Mouse (Mus musculus): Measurements from ENCODE around the gene Susd6. TPM values are rescaled to one million over a fixed set of nuclear protein-coding genes. Genes with fewer than 3 reads are reported as not detected.

The Susd6 gene
- polyA plus RNA-seq (2014; fragmentation: Nextera tagmentation; extraction: Ambion mirVana), result 19.9 and 21.5 TPM in 2 replicates

- Histone ChIP-seq H3K9me3 (ENCODE audit: control insufficient read depth, low read length) (no peaks in the 10 kb centered on the region), H3K4me3 (ENCODE audit: low read depth, low read length) (peak within 1 kb of the TSS; percentile 93), H3K27ac (ENCODE audit: low read depth, low read length) (peak within 1 kb of the TSS; percentile 92), H3K4me2 (ENCODE audit: low read depth, low read length, severe bottlenecking) (peak within 1 kb of the TSS; percentile 84), H3K36me3 (ENCODE audit: control insufficient read depth, insufficient read depth, low read length) (no peaks in the 10 kb centered on the region), H3K4me1 (replicated peaks; ENCODE audit: control insufficient read depth, insufficient read depth, low read length) (peaks cover 5% of the 10 kb centered on the region; the same call in 1 of the 2 replicates), H3K9ac (ENCODE audit: low read length) (peak within 1 kb of the TSS; percentile 89), H3K27me3 (ENCODE audit: control insufficient read depth, insufficient read depth, low read length) (no peaks in the 10 kb centered on the region)
- ATAC-seq (replicated peaks; ENCODE audit: low FRiP score), result peak; percentile 98
- DNase-seq (ENCODE audit: low spot score), result peak; percentile 100
- 3% methylated on average over 55 of the region's 56 CpGs for WGBS
Observed at GRCm38 (mm10) chr12:80789849-80790694, at the start of gene Susd6. Gene Susd6 (plus strand): TSS chr12:80790510.

- 88% methylated on average over 1 of the region's 1 CpGs for WGBS
- Histone ChIP-seq H3K9ac (ENCODE audit: low read length) (no peak overlapping the region), H3K27me3 (ENCODE audit: control insufficient read depth, insufficient read depth, low read length) (no peaks in the 10 kb centered on the region), H3K4me2 (ENCODE audit: low read depth, low read length, severe bottlenecking) (no peak overlapping the region), H3K36me3 (ENCODE audit: control insufficient read depth, insufficient read depth, low read length) (no peaks in the 10 kb centered on the region), H3K9me3 (ENCODE audit: control insufficient read depth, low read length) (no peaks in the 10 kb centered on the region), H3K27ac (ENCODE audit: low read depth, low read length) (no peak overlapping the region), H3K4me1 (replicated peaks; ENCODE audit: control insufficient read depth, insufficient read depth, low read length) (no peaks in the 10 kb centered on the region; the same call in 1 of the 2 replicates), H3K4me3 (ENCODE audit: low read depth, low read length) (no peak overlapping the region)
- ATAC-seq (replicated peaks; ENCODE audit: low FRiP score) (no peak), DNase-seq (ENCODE audit: low spot score) (no peak)
Observed at GRCm38 (mm10) chr12:80744614-80745013, 45.7 kb upstream of the Susd6 start.

GRCm38 (mm10) chr12:80746031-80746813 lies 44.1 kb upstream of the Susd6 start:
- no peak overlapping the region for H3K27ac ChIP-seq (ENCODE audit: low read depth, low read length)
- no peak for DNase-seq (ENCODE audit: low spot score)
- no peaks in the 10 kb centered on the region for H3K27me3 ChIP-seq (ENCODE audit: control insufficient read depth, insufficient read depth, low read length)
- no peak overlapping the region for H3K4me3 ChIP-seq (ENCODE audit: low read depth, low read length)
- peak overlapping the region; percentile 42; the same call in 1 of the 2 replicates for H3K9ac ChIP-seq (ENCODE audit: low read length)
- H3K36me3 ChIP-seq (ENCODE audit: control insufficient read depth, insufficient read depth, low read length), result no peaks in the 10 kb centered on the region
- H3K4me1 ChIP-seq (replicated peaks; ENCODE audit: control insufficient read depth, insufficient read depth, low read length), result no peaks in the 10 kb centered on the region; the same call in 1 of the 2 replicates
- H3K9me3 ChIP-seq (ENCODE audit: control insufficient read depth, low read length), result no peaks in the 10 kb centered on the region
- H3K4me2 ChIP-seq (ENCODE audit: low read depth, low read length, severe bottlenecking), result no peak overlapping the region
- ATAC-seq (replicated peaks; ENCODE audit: low FRiP score), result no peak
- WGBS, result 63% methylated on average over 8 of the region's 8 CpGs

GRCm38 (mm10) chr12:80751556-80751955 lies 38.8 kb upstream of the Susd6 start:
- DNase-seq (ENCODE audit: low spot score) (no peak), ATAC-seq (replicated peaks; ENCODE audit: low FRiP score) (no peak)
- H3K4me3 ChIP-seq (ENCODE audit: low read depth, low read length), result no peak overlapping the region
- peaks cover 16% of the 10 kb centered on the region for H3K9me3 ChIP-seq (ENCODE audit: control insufficient read depth, low read length)
- no peaks in the 10 kb centered on the region for H3K4me1 ChIP-seq (replicated peaks; ENCODE audit: control insufficient read depth, insufficient read depth, low read length)
- no peaks in the 10 kb centered on the region for H3K27me3 ChIP-seq (ENCODE audit: control insufficient read depth, insufficient read depth, low read length)
- 91% methylated on average over 6 of the region's 6 CpGs for WGBS
- peaks cover 20% of the 10 kb centered on the region for H3K36me3 ChIP-seq (ENCODE audit: control insufficient read depth, insufficient read depth, low read length)
- H3K9ac ChIP-seq (ENCODE audit: low read length), result no peak overlapping the region
- H3K4me2 ChIP-seq (ENCODE audit: low read depth, low read length, severe bottlenecking), result no peak overlapping the region
- H3K27ac ChIP-seq (ENCODE audit: low read depth, low read length), result no peak overlapping the region

- peak; percentile 68 for DNase-seq (ENCODE audit: low spot score)
- peaks cover 3% of the 10 kb centered on the region; the same call in 1 of the 2 replicates for H3K27me3 ChIP-seq (ENCODE audit: control insufficient read depth, insufficient read depth, low read length)
- no peak overlapping the region for H3K27ac ChIP-seq (ENCODE audit: low read depth, low read length)
- no peak for ATAC-seq (replicated peaks; ENCODE audit: low FRiP score)
- H3K9me3 ChIP-seq (ENCODE audit: control insufficient read depth, low read length), result peaks cover 41% of the 10 kb centered on the region
- H3K9ac ChIP-seq (ENCODE audit: low read length), result no peak overlapping the region
- WGBS, result 37% methylated on average over 114 of the region's 122 CpGs
- peaks cover 46% of the 10 kb centered on the region for H3K36me3 ChIP-seq (ENCODE audit: control insufficient read depth, insufficient read depth, low read length)
- peak overlapping the region; percentile 34; the same call in 1 of the 2 replicates for H3K4me2 ChIP-seq (ENCODE audit: low read depth, low read length, severe bottlenecking)
- peaks cover 6% of the 10 kb centered on the region; the same call in 1 of the 2 replicates for H3K4me1 ChIP-seq (replicated peaks; ENCODE audit: control insufficient read depth, insufficient read depth, low read length)
- peak overlapping the region; percentile 51 for H3K4me3 ChIP-seq (ENCODE audit: low read depth, low read length)
Observed at GRCm38 (mm10) chr12:80757751-80758558, 32.4 kb upstream of the Susd6 start.

- WGBS, result 40% methylated on average over 91 of the region's 92 CpGs
- peak overlapping the region; percentile 51 for H3K4me3 ChIP-seq (ENCODE audit: low read depth, low read length)
- peak overlapping the region; percentile 62 for H3K4me2 ChIP-seq (ENCODE audit: low read depth, low read length, severe bottlenecking)
- H3K9me3 ChIP-seq (ENCODE audit: control insufficient read depth, low read length), result peaks cover 41% of the 10 kb centered on the region
- peaks cover 6% of the 10 kb centered on the region; the same call in 1 of the 2 replicates for H3K4me1 ChIP-seq (replicated peaks; ENCODE audit: control insufficient read depth, insufficient read depth, low read length)
- peak overlapping the region; percentile 94 for H3K9ac ChIP-seq (ENCODE audit: low read length)
- H3K36me3 ChIP-seq (ENCODE audit: control insufficient read depth, insufficient read depth, low read length), result peaks cover 46% of the 10 kb centered on the region
- H3K27me3 ChIP-seq (ENCODE audit: control insufficient read depth, insufficient read depth, low read length), result peaks cover 3% of the 10 kb centered on the region; the same call in 1 of the 2 replicates
- DNase-seq (ENCODE audit: low spot score) (peak; percentile 68), ATAC-seq (replicated peaks; ENCODE audit: low FRiP score) (peak; percentile 6; the same call in 1 of the 2 replicates)
- peak overlapping the region; percentile 99 for H3K27ac ChIP-seq (ENCODE audit: low read depth, low read length)
Observed at GRCm38 (mm10) chr12:80758559-80759386, 31.5 kb upstream of the Susd6 start.

- H3K4me1 ChIP-seq (replicated peaks; ENCODE audit: control insufficient read depth, insufficient read depth, low read length), result peaks cover 6% of the 10 kb centered on the region; the same call in 1 of the 2 replicates
- ATAC-seq (replicated peaks; ENCODE audit: low FRiP score), result peak; percentile 47
- peak overlapping the region; percentile 51 for H3K4me3 ChIP-seq (ENCODE audit: low read depth, low read length)
- WGBS, result 10% methylated on average over 13 of the region's 13 CpGs
- H3K9me3 ChIP-seq (ENCODE audit: control insufficient read depth, low read length), result peaks cover 41% of the 10 kb centered on the region
- H3K4me2 ChIP-seq (ENCODE audit: low read depth, low read length, severe bottlenecking), result peak overlapping the region; percentile 62
- H3K27ac ChIP-seq (ENCODE audit: low read depth, low read length), result peak overlapping the region; percentile 99
- H3K9ac ChIP-seq (ENCODE audit: low read length), result peak overlapping the region; percentile 94
- peaks cover 46% of the 10 kb centered on the region for H3K36me3 ChIP-seq (ENCODE audit: control insufficient read depth, insufficient read depth, low read length)
- H3K27me3 ChIP-seq (ENCODE audit: control insufficient read depth, insufficient read depth, low read length), result peaks cover 3% of the 10 kb centered on the region; the same call in 1 of the 2 replicates
- DNase-seq (ENCODE audit: low spot score), result no peak
Observed at GRCm38 (mm10) chr12:80759387-80759712, 31.0 kb upstream of the Susd6 start.
